Mouse (Mus musculus) cerebellum, adult 11-12 months (tissue): ENCODE data around the gene Lims1.
A peak's percentile ranks its signal among the peaks of the same experiment; 100 is the strongest.

Experiments used
- DNase-seq: peaks from one replicate; pipeline ENCODE4 v3.0.0; 2022

Lims1 gene

DNA sequence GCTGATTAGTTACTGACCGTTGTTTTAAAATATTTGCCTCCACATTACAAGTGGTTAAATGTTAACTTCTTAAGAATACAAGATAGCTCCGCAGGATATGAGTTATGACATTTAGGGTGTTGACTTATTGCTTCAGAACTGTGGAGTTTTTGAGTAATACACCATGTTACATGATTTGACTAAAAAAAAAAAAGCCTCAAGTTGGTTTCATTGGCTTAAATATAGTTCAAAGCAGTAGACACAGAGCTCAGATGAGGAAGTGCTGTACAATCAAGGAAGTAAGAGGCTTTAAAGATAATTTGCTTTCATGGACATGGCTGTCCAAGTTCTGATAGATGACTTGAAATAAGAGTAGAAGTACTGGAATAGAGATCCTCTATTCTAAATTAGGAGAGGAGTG lies 28.4 kb downstream of the Lims1 start:
- DNase-seq = no peak

DNA sequence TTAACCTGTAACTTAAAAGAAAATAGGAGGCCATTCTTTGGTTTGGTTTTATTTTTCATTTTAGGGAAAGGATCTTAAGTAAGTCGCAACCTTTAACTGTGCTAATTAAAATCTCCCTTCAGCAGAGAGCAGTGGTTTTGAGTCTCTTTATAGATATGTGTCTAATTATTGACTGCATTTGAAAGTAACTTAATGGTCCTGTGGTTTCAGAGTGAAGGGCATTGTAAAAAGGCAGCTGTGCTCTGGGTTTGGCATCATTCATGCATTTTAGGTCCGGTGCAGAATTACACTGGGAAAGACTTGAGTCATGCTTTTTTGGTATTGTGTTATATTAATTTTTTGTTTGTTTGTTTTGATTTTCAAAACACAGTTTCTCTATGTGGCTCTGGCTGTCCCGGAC lies 29.1 kb downstream of the Lims1 start:
- DNase-seq = no peak

DNA sequence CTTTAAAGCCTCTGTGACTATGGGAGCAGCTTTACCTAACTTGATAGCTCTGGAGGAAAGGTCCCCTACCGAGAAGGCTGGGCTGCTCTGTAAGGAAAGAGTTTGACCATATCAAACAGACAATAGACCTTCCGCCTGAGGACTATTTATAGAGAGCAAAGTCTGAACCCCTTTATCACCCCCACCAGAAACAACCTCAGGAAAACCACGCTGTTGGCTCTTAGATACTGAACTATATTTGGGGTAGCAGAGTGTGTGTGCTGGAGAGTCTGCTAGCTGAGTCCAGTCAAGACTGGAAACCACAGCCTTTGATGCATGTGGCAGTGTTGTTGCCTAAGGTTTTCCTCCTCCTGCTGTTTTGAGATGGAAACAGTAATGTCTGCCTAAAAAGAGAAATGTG lies 31.3 kb downstream of the Lims1 start:
- DNase-seq = no peak

DNA sequence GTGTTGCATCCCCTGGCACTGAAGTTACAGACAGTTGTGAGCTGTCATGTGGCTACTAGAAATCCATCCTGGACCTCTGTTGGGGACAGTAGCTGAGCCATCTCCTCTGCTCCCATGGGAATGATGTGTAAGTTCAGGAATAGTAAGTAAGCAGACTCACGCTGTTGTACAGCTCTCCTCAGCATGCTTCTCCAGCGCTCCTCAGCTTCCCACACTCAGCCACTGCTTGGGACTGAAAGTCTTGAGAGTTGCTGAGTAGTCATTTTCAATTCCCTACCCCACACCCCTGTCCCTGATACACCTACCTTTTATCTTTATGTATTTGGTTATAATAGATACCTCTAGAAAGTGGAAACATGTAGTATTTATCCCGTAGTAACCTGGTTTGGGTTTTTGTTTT lies 33.2 kb downstream of the Lims1 start:
- DNase-seq = no peak

DNA sequence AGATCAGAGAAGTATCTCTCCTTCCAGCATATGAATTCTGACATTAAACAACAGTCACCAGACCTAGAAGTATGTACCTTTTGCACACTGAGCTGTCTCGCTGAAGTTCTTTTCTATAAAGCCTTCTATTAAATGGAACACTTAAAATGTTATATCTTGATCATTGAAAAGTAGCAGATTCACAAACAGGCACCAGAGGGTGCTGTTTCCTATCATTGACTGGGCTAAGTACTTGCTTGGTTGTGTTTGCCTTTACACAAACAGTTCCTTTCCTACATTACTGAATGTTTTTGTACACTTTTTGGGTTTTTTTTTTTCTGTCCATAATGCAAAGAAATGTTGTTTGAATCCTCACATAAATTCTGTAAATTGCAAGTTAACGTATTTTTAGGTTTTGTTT lies 35.9 kb downstream of the Lims1 start:
- DNase-seq = no peak

DNA sequence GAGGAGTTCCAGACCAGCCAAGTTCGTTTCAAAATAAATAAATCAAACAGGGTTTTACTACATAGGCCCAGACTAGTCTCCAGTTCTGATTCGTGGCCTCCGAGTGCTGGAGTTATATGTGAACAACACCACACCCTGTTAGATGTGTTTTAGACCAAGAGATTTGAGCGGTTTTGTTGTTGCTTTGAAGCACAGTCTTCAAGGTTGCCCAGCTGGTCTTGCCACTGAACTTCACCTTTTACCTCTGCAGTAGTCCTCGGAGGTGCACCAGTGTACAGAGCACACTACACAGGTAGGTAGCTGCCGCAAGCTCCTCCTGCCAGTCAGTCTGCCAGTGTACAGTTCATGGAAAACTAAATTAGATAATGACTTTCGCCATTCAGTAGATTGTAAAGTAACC lies 36.7 kb downstream of the Lims1 start:
- no peak for DNase-seq

DNA sequence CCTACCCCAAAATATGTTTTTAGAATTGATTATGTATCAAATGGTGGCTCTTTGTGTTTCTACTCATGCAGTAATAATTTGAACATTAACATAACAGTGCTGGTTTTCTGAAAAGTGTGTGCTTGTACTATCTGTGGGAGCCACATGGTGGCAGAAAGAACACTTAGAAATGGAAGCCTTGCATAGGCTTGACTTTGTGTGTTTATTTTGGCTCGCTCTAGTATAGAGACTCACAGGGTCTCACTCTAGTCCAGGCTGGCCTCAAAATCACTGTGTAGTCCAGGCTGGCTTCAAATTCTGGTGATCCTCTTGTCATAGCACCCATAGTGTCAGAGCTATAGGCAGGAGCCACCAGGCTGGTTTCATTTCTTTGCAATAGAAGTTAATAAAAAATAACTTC lies 39.5 kb downstream of the Lims1 start:
- no peak for DNase-seq

DNA sequence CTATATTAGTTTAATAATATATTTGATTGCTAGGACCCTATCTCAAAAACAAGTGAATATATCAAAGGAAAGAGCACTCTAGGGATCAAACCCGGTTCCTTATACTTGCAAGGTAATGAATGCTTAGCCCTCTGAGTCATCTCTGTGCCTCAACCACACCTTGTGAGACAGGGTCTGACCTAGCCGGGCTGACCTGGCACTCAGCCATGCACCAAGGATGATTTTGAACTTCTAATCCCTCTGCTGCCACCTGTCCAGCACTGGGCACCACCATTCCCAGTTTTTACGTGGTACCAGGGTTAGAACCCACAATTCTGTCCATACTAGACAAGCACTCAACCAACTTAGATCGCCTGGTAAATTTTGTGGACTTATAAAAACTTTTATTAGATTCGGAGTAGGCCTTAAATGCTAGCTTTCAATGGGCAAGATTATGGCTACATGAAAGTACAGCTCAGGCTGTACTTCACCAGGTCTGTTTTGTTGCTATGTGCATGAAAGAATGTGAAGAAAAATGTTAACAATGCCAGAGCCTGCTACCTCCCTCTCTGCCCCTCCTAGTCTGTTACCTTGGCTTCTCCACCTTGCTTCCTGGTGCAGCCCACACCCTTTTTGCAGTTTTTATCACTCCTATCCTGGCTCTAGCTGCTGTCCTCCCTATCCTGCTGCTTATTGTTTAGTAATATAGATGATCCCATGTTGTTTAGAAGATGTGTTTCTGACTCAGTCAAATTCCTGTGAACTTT lies 41.7 kb downstream of the Lims1 start:
- no peak for DNase-seq

DNA sequence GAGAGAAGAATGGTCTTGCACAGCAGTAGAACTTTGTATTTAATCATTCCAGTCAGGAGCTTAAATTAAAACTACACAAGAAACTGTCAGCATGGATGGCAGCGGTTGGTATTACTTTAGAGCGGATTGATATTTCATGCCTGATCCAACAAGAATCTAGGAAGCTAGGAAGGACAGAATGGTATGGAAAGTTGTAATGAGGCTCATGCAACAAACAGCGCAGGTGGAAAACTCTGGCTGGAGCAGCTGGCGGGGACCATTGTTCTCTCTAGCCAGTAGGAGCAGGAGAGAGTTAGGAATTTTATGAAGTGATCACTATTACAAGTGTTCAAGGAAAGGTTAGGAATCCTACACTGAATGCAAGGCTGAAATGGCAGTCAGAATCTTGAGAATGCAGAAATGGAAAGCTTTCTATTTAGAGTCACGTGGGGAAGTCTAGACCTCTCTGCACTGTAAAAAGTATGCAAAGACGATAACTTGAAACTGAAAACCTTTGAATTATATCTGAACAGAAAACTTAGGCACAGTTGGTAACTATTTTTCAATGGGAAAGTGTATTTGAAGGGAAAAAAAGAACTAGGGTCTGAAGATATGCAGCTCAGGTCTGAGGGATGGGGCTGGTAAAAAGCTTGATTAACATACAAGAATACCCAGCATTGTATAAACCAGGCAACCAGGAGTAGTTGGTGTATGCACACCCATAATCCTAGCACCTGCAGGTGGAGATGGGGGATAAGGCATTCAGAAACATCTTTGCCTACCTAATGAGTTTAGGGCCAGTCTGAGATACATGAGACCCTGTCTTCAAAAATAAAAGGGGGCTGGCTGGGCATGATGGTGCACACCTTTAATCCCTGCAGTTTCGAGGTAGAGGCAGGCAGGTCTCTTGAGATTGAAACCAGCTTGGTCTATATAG lies 45.8 kb downstream of the Lims1 start:
- no peak for DNase-seq

DNA sequence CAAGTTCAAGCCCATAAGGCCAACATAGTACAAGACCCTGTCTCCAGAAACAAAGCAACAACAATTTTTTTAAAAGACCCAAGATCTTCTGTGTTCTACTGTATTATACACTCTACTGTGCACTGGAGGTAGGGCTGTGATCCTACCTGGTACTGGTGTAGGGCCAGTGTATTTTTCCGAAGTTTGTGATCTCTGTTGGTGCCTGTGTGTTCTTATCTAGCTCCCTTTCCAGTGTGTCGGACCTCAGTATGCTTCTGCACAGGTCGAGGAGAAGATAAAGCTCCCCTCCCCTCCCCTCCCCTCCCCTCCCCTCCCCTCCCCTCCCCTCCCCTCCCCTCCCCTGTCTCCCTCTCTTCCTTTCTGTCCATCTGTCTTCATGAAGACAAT lies 46.4 kb downstream of the Lims1 start:
- DNase-seq = no peak

DNA sequence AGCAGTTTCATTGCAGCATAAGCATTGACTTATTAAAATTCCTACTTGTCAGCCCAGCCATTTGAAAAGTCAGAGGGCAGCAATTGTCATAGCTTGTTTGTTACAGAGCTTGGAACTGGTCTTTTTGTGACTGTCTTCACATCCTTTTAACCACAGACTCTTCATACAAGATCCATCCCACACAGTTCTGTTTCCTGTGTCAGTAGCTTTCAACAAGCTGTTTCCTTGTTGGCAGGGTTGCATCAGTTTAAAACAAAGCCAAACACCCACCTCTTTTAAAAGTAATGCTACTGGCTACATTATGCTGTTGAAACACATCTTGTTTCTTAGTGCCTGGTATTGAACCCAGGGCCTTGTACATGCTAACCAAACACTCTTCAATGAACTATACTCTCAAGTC lies 46.9 kb downstream of the Lims1 start:
- DNase-seq = no peak

DNA sequence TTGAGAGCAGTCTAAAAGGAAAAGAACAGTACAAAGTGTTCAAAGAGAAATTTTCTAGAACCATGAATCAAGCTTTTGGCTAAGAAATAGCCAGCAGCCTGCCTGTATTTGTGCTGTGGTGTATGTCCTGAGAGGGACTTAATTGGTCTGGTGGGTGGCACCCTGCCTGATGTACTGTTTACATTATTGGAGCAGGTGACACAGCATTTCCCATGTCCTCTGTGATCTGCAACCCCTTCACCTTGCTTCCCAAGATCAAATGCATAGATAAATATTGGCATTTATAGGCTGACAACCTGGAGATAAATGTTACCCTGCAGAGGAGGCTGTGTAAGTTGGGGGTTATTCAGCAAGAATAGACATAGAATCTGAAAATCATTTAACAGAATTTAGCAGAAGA lies 47.3 kb downstream of the Lims1 start:
- DNase-seq = no peak

DNA sequence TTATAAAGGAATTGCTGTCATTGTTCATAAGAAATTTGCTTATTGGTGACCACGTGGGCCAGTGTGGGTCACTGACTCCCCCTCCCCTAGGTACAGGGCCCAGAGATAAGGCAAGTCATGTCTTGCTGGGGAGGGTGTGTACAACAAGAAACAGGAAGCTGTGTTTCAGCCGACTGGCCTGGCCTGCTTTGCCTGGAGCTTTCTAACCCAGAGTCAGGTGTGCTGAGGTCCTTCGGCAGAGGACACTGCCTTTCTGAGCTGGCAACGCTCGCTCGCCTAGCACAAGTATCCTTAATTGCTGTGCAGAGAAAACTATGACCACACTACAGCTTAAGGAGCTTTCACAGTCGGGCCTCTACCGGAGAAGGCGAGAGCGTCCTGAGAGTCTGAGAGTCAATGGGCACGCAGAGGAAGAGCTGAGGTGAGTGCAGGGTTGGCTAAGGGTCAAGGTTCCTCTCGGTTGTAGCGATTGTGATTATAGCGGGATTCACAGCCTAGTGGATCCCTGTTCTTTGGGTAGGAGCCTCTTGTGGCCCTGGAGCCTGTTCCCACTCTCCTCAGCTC lies 48.1 kb downstream of the Lims1 start:
- DNase-seq = no peak

DNA sequence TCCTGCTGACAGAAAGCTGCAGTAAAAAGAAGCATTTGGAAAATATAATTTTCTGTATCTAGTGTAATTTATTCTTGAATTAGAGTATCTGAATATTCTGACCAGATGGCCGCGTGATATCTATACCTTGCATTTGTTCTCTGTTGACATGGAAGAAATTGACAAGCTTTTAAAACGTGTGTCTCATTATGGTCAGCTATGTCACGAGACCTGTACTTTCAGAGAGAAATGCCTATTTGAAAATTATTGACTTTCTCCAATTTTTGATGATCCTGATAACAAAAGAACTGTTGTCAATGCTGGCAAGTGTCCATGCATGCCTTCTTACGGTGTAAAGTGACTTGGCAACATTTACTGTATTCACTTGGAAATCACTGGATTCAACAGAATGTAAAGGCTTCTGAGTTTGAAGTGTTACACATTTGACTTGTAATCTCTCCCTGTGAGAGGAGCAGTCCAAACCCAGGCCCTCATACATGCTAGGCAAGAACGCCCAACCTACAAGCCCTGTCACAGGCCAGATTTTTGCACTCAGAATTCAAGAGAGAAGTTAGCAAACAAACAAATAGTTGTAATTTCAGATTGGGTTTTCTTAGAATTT lies 49.3 kb downstream of the Lims1 start:
- DNase-seq = no peak

DNA sequence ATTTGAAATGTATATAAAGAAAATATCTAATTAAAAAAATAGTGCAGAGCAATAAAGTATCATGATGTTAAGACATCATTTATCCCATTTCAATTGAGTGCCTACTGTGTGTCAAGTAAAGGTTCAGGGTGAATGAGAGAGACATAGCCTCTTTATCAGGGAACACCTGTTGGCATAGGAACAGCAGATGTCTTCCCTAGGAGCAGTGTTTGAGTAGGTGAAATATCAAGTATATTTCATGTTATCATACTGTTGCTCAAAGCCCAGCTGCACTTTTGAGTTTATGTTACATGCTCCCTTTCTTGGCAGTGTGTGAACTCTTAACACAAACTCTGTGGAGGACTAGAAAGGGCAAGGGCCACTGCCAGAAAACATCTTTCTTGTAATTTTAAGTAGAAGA lies 50.6 kb downstream of the Lims1 start:
- DNase-seq = no peak

DNA sequence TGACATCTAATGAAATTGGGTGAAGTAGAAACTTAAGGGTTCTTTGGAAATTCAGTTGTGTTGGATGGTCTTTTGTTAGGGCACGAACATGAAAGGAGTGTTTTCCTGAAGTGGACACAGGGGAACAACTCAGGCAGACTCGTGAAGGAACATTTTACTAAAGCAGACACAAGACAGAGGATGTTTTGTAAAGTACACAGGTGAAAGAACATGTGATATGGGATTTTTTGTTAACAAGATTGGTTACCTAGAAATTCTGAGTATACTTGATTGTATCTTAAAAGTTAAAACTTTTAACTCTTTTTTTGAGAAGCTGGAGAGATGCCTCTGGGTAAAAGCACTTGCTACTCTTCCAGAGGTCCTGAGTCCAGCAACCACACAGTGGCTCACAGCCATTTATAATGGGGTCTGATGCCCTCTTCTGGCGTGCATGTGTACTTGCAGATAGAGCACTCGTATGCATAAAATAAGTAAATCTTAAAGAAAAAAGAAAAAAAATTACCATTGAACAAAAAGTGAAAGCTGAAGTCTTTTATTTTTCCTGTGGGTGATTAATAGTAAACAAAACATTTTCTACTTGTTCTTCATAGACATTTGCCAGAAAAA lies 54.4 kb downstream of the Lims1 start:
- DNase-seq = no peak

DNA sequence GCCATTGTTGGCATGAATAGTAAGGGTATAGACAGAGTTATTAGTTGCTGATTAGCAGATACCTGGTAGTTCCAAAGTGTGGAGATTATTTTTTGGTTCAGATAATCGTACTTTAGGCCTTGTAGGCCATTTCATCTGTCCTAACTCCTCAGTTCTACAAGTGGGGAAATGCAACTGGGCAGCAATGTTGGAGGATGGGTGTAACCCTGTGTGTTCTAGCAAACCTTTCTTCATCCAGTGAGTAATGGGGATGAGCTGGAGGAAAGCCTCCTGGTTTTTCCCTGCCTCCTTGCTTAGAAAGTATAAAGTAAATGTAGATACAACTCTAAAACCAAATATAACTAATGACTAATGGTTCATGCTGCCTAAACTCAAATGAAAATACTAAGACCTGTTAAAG lies 55.1 kb downstream of the Lims1 start:
- no peak for DNase-seq

DNA sequence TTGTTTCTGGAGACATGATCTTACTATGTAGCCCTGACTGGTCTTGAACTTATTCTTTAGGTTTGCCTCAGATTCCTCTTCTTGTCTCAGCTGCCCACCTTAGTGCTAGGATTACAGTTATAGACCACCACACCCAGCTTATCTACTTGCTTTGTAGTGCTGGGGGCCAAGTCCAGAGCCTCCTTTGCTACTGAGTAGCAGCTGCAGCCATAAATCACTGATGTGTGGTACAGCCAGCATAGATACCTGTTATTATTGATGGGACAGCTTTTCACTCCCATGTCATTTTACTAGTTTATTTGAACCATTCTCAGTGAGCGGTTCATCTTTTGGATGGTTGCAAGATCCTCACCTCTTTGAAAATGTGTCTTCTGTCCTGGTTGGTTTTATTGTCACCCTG lies 56.4 kb downstream of the Lims1 start:
- no peak for DNase-seq

DNA sequence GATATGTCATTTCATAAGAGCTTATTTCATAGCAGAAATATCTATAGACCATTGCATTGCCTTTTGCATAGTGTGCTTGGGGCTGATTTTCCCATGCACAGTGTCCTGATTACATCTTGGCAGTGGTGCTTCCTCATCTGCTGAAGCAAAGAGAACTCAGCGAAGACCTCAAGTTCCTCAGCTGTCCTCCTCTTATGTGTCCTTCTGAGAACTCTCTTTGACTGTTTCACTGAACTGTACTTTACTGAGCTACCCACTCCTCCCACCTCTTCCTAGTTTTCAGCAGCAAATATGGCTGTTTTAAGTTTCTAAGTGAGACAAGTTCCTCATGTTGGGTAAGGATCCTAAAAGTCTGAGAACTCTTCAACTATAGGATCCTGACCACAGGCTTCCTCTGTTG lies 58.6 kb downstream of the Lims1 start:
- DNase-seq = no peak

DNA sequence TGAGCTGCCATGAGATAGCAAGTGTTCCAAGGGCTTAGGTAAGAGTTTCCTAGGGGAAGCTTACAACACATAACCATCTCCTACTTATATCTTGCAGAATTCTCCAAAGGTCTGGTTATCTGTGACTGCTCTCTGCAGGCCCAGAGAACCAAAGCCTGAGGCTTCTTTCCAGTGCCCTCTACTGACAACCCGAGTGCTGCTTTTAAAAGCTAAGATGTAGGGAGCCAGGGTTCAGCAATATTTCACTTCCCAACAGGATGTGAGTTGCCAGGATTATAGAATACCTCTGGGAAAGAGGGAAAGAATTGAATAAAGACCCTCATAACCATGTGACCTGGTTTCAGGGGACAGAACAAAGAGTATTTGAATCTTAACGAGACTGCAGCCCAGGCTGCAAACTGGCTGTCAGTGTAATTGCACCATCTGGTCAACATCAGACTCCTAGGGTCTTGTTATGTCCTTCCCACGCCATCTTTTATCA lies 59.4 kb downstream of the Lims1 start:
- DNase-seq = no peak

DNA sequence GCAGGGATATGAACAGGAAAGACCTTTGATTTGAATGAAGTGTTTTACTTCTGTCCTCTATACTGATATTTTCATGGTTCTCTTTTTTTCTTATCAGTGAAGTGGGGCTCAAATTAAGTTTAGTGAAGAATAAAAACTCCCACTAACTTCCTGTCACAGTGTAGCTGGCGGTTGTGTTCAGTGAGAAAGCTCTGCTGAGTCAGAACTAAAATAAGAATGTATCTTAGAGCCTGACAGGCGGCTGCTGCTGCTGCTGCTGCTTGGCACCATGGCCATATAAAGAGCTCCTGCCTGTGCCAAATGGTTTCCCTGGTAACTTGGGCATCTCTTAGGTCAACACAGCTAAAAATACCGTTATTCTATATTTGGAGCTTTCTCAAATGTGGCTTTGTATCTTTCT lies 60.0 kb downstream of the Lims1 start:
- peak; percentile 58 for DNase-seq

DNA sequence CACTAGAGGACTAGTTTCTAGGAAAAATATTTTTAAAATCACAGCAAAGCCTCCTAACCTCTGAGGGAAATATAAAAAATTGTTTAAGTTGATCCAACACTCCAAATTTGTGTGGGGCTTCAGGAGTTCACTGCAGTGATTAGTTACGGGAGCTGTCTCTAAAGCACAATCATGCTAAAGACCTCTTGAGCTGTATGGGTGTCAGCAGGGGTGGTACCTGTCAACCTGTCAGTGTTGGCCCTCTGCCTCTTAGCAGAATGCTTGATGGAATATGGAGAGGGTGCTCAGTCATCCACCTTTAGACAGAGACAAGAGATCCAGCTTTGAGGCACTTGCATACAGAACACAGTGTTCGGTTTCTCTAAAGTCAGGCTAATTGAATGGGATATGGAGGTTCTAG lies 60.5 kb downstream of the Lims1 start:
- peak; percentile 72 for DNase-seq

DNA sequence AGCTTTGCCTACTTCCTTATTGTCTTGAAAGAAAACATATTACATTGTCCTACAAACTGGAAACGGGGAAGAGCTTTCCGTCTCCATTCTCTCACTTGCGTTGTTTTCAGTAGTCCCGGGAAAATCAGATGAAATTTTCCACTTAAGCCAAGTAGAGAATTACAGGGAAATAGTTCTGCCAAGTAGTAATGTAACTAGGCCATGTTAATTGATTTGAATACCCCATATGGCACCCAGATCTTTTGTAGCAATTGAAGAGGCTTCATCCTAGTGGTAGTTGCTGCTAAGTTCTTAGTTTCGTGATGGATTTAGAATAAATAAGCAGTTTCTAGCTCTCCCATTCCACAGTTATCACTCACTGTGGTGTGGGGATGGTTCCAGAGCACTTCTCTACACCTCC lies 62.4 kb downstream of the Lims1 start:
- no peak for DNase-seq
